Mouse (Mus musculus) C2C12 (cell line): Measurements from ENCODE around the gene Gad1. TPM values are rescaled to one million over a fixed set of nuclear protein-coding genes. Genes with fewer than 3 reads are reported as not detected.

ENCODE experiments used
- H3K27me3 ChIP-seq: one replicate; pipeline ENCODE4 v1.6.1; 2011; ENCODE audit not compliant: control insufficient read depth, insufficient read depth, insufficient read length
- H3K36me3 ChIP-seq: one replicate; pipeline ENCODE4 v1.6.1; 2011; ENCODE audit not compliant: control insufficient read depth, insufficient read depth
- H3K4me3 ChIP-seq: one replicate; pipeline ENCODE4 v1.5.1; 2011; ENCODE audit warnings: mild to moderate bottlenecking, control low read depth; ENCODE audit not compliant: poor library complexity, insufficient read depth, severe bottlenecking
- H3K79me2 ChIP-seq: one replicate; pipeline ENCODE4 v1.6.1; 2011; ENCODE audit not compliant: control insufficient read depth, insufficient read depth
- H3K79me3 ChIP-seq: one replicate; pipeline ENCODE4 v1.6.1; 2011; ENCODE audit warnings: low read depth, control low read depth
- H3ac ChIP-seq: one replicate; pipeline ENCODE3; 2011; ENCODE audit warnings: low read depth; ENCODE audit not compliant: control insufficient read depth, insufficient read length
- CEBPB ChIP-seq: IDR thresholded peaks from one replicate; pipeline ENCODE4 v1.6.1; 2011; ENCODE audit warnings: low read depth, mild to moderate bottlenecking, control low read depth, moderate library complexity
- CTCF ChIP-seq: IDR thresholded peaks from one replicate; pipeline ENCODE4 v1.5.1; 2011; ENCODE audit not compliant: control insufficient read depth, insufficient read depth, insufficient read length
- FOSL1 ChIP-seq: IDR thresholded peaks from one replicate; pipeline ENCODE4 v1.8.0; 2011; ENCODE audit warnings: mild to moderate bottlenecking, low read length; ENCODE audit not compliant: poor library complexity, insufficient read depth, severe bottlenecking
- MAX ChIP-seq: IDR thresholded peaks from one replicate; pipeline ENCODE4 v1.6.1; 2011; ENCODE audit warnings: mild to moderate bottlenecking, control low read depth
- MYOD1 ChIP-seq: IDR thresholded peaks from one replicate; pipeline ENCODE4 v1.6.1; 2011; ENCODE audit warnings: low read depth; ENCODE audit not compliant: control insufficient read depth, insufficient read length
- MYOG ChIP-seq: IDR thresholded peaks from one replicate; pipeline ENCODE4 v1.6.1; 2011; ENCODE audit not compliant: control insufficient read depth, insufficient read length; ENCODE audit errors: extremely low read depth
- USF1 ChIP-seq: IDR thresholded peaks from one replicate; pipeline ENCODE4 v1.6.1; 2011; ENCODE audit warnings: low read depth, mild to moderate bottlenecking, control low read depth, moderate library complexity
- polyA plus RNA-seq: library from polyadenylated mRNA; unstranded; fragments of >200 nt; fragmentation: generic; extraction: Trizol; gene quantifications from one replicate; pipeline ENCODE4 v1.2.1, GENCODE M21; 2012; ENCODE audit warnings: missing spikeins

Gad1 gene
- polyA plus RNA-seq, 1 experiment, result not detected

GRCm38 (mm10) chr2:70567682-70568077 lies 14.8 kb downstream of the Gad1 start:
- no peak for TF ChIP-seq MYOD1
- no peak for TF ChIP-seq CTCF
- TF ChIP-seq CEBPB, result no peak
- TF ChIP-seq USF1, result no peak
- no peak for TF ChIP-seq FOSL1
- TF ChIP-seq MYOG, result no peak
- no peak for TF ChIP-seq MAX
- Histone ChIP-seq H3K27me3 (peaks cover 67% of the 10 kb centered on the region), H3K79me3 (no peaks in the 10 kb centered on the region), H3K36me3 (no peaks in the 10 kb centered on the region), H3ac (no peak overlapping the region), H3K4me3 (no peak overlapping the region), H3K79me2 (no peaks in the 10 kb centered on the region)

- TF ChIP-seq MYOG (no peak), CTCF (no peak), MYOD1 (no peak), FOSL1 (no peak), CEBPB (no peak), MAX (no peak), USF1 (no peak)
- Histone ChIP-seq H3K4me3 (no peak overlapping the region), H3ac (no peak overlapping the region), H3K79me3 (no peaks in the 10 kb centered on the region), H3K79me2 (no peaks in the 10 kb centered on the region), H3K27me3 (peaks cover 60% of the 10 kb centered on the region), H3K36me3 (no peaks in the 10 kb centered on the region)
Observed at GRCm38 (mm10) chr2:70568198-70568941, 15.5 kb downstream of the Gad1 start.

DNA sequence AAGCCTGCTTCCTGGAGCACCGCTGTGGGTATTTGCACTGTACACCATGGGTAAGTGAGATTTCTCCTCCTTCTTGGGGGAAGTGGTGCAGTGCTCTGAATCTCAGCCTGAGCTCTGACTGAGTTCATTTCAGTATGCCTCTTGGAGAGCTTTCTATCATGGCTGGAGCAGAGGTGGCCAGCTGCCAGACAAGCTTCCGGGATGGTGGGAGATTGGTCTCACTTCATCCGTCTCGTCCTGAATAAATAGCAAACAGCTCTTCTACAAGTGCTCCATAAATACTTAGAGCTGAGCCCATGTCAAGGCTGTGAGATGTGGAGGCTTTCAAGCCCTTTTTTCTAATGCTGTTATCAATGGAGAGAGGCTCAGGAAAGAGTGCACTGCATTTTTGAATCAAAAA lies 18.8 kb downstream of the Gad1 start:
- H3ac ChIP-seq, result no peak overlapping the region
- TF ChIP-seq CTCF (no peak), MYOD1 (no peak), USF1 (no peak), CEBPB (no peak), MYOG (no peak), FOSL1 (no peak), MAX (no peak)
- H3K79me2 ChIP-seq, result no peaks in the 10 kb centered on the region
- peaks cover 49% of the 10 kb centered on the region for H3K27me3 ChIP-seq
- no peaks in the 10 kb centered on the region for H3K36me3 ChIP-seq
- no peak overlapping the region for H3K4me3 ChIP-seq
- no peaks in the 10 kb centered on the region for H3K79me3 ChIP-seq

- Histone ChIP-seq H3K4me3 (no peak overlapping the region), H3K79me2 (no peaks in the 10 kb centered on the region), H3K27me3 (peaks cover 43% of the 10 kb centered on the region), H3K79me3 (no peaks in the 10 kb centered on the region), H3ac (no peak overlapping the region), H3K36me3 (no peaks in the 10 kb centered on the region)
- TF ChIP-seq MAX (no peak), MYOG (no peak), USF1 (no peak), MYOD1 (no peak)
Observed at GRCm38 (mm10) chr2:70572251-70572650, 19.4 kb downstream of the Gad1 start.

DNA sequence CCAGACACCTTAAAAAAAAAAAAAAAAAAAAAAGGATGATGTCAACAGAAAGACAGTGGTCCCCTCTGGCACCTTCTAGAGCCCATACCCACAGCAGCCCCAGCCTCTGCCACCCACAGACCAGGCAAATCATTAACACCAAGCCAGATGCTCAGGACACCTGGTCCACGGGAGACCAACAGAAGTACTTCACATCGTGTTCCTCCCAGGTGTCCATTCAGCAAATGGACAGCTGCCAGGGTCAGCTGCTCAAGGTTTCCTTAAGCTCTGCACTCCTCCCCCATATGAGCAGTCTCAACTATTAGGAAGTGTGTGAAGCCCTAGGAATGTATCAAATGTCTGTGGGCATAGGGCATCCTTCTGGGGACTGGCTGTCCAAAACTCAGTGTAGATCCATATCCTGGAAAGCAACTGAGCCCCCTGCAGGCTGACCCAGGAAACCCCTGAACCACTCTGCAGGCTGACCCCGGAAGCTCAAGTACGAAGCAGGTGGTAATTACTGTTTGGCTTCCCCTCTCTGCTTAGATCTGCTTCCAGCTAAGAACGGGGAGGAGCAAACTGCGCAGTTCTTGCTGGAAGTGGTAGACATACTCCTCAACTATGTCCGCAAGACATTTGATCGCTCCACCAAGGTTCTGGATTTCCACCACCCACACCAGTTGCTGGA lies 20.8 kb downstream of the Gad1 start:
- Histone ChIP-seq H3K36me3 (no peaks in the 10 kb centered on the region), H3K79me2 (no peaks in the 10 kb centered on the region), H3K27me3 (peaks cover 45% of the 10 kb centered on the region), H3K4me3 (no peak overlapping the region), H3ac (no peak overlapping the region), H3K79me3 (no peaks in the 10 kb centered on the region)
- TF ChIP-seq MAX (no peak), FOSL1 (no peak), MYOG (no peak), USF1 (no peak), MYOD1 (no peak), CEBPB (no peak), CTCF (no peak)
